Mouse (Mus musculus) kidney, postnatal 0 days (tissue): ENCODE results near the gene Tnpo1. TPM values are rescaled to one million over a fixed set of nuclear protein-coding genes. Genes with fewer than 3 reads are reported as not detected.

Experiments
- ATAC-seq: fragments of 200-750 bp; cut with Nextera tagmentation; replicated peaks from 2 replicates; pipeline ENCODE4 v1.8.0; 2017; ENCODE audit warnings: low read depth, moderate number of reproducible peaks, moderate TSS enrichment, moderate library complexity; ENCODE audit not compliant: low FRiP score
- DNase-seq: peaks from one replicate; pipeline ENCODE4 v3.0.0-alpha.2; 2016; ENCODE audit warnings: low spot score
- H3K27ac ChIP-seq: fragments of 300-500 bp; sonication (generic); 2 replicates; pipeline ENCODE4 v1.5.1; 2014; ENCODE audit warnings: mild to moderate bottlenecking
- H3K27me3 ChIP-seq: fragments of 300-500 bp; sonication (generic); 2 replicates; pipeline ENCODE4 v1.6.1; 2014; ENCODE audit warnings: low read length, mixed read lengths; ENCODE audit not compliant: insufficient read depth
- H3K36me3 ChIP-seq: fragments of 300-500 bp; sonication (generic); 2 replicates; pipeline ENCODE4 v1.6.1; 2014; ENCODE audit warnings: low read length, mixed read lengths; ENCODE audit not compliant: insufficient read depth
- H3K4me1 ChIP-seq: fragments of 300-500 bp; sonication (generic); replicated peaks from 2 replicates; pipeline ENCODE4 v1.6.1; 2014; ENCODE audit warnings: antibody characterized with exemption, low read length, mixed read lengths; ENCODE audit not compliant: insufficient read depth
- H3K4me2 ChIP-seq: fragments of 300-500 bp; sonication (generic); 2 replicates; pipeline ENCODE4 v1.6.1; 2014; ENCODE audit warnings: mild to moderate bottlenecking, low read length, moderate library complexity, mixed read lengths
- H3K4me3 ChIP-seq: fragments of 300-500 bp; sonication (generic); replicated peaks from 2 replicates; pipeline ENCODE4 v1.5.1; 2014; ENCODE audit warnings: low read depth, low read length
- H3K9ac ChIP-seq: fragments of 300-500 bp; sonication (generic); 2 replicates; pipeline ENCODE4 v1.6.1; 2014; ENCODE audit warnings: low read depth, low read length
- H3K9me3 ChIP-seq: fragments of 300-500 bp; sonication (generic); replicated peaks from 2 replicates; pipeline ENCODE4 v1.6.1; 2016; ENCODE audit warnings: low read length, inconsistent platforms, mixed read lengths
- CTCF ChIP-seq: IDR thresholded peaks from 2 replicates; pipeline ENCODE4 v1.5.1; 2016; ENCODE audit warnings: antibody characterized with exemption, low read depth, mild to moderate bottlenecking, moderate library complexity
- WGBS: fragments of 180-500 bp; shearing (Covaris S2); extraction: QIAGEN DNeasy Blood & Tissue Kit; methylation state at CpG from one replicate; pipeline ENCODE4 v1.1.7; 2014; 5-methylcytosine and 5-hydroxymethylcytosine counted together
- polyA plus RNA-seq: library from polyadenylated mRNA; unstranded; fragments of >200 nt; fragmentation: Nextera tagmentation; extraction: Ambion mirVana; gene quantifications from 2 replicates; pipeline ENCODE4 v1.2.1, GENCODE M21; 2015

Gene Tnpo1
- polyA plus RNA-seq, 1 experiment from 2014 or later: 37.8 TPM

- no peak for TF ChIP-seq CTCF
- Histone ChIP-seq H3K36me3 (peaks cover 19% of the 10 kb centered on the region), H3K4me3 (no peak overlapping the region), H3K9ac (no peak overlapping the region), H3K4me2 (no peak overlapping the region), H3K27ac (no peak overlapping the region), H3K9me3 (no peaks in the 10 kb centered on the region), H3K27me3 (no peaks in the 10 kb centered on the region), H3K4me1 (no peaks in the 10 kb centered on the region)
- ATAC-seq: no peak
- DNase-seq: no peak
- WGBS: 85% methylated on average over 3 of the region's 3 CpGs
Observed at GRCm38 (mm10) chr13:98802957-98803356, 123.2 kb downstream of the Tnpo1 start.

- Histone ChIP-seq H3K4me2 (no peak overlapping the region), H3K9me3 (no peaks in the 10 kb centered on the region), H3K36me3 (peaks cover 22% of the 10 kb centered on the region), H3K4me1 (no peaks in the 10 kb centered on the region), H3K27ac (no peak overlapping the region), H3K9ac (no peak overlapping the region), H3K27me3 (no peaks in the 10 kb centered on the region), H3K4me3 (no peak overlapping the region)
- TF ChIP-seq CTCF: no peak
- no peak for DNase-seq
- 98% methylated on average over 3 of the region's 3 CpGs for WGBS
- ATAC-seq: no peak
Observed at GRCm38 (mm10) chr13:98795511-98795910, 130.7 kb downstream of the Tnpo1 start.

- no peak for ATAC-seq
- WGBS: 97% methylated on average over 1 of the region's 1 CpGs
Observed at GRCm38 (mm10) chr13:98792864-98793263, 133.3 kb downstream of the Tnpo1 start.

GRCm38 (mm10) chr13:98791693-98792092, 134.5 kb downstream of the Tnpo1 start:
- Histone ChIP-seq H3K4me1 (no peaks in the 10 kb centered on the region), H3K27ac (no peak overlapping the region), H3K4me3 (no peak overlapping the region), H3K9me3 (no peaks in the 10 kb centered on the region), H3K27me3 (no peaks in the 10 kb centered on the region), H3K9ac (no peak overlapping the region), H3K4me2 (no peak overlapping the region), H3K36me3 (peaks cover 20% of the 10 kb centered on the region; the same call in 1 of the 2 replicates)
- ATAC-seq (no peak), DNase-seq (no peak)
- no peak for TF ChIP-seq CTCF
- WGBS: 92% methylated on average over 1 of the region's 1 CpGs

More at GRCm38 (mm10) chr13:98792864-98793263, 133.3 kb downstream of the Tnpo1 start:
- no peak overlapping the region for H3K9ac ChIP-seq
- no peak overlapping the region for H3K27ac ChIP-seq
- no peak overlapping the region for H3K4me2 ChIP-seq
- no peak overlapping the region for H3K4me3 ChIP-seq
- H3K36me3 ChIP-seq: peaks cover 16% of the 10 kb centered on the region
- H3K4me1 ChIP-seq: no peaks in the 10 kb centered on the region
- H3K27me3 ChIP-seq: no peaks in the 10 kb centered on the region
- DNase-seq: no peak
- H3K9me3 ChIP-seq: no peaks in the 10 kb centered on the region
- TF ChIP-seq CTCF: no peak

Other genes with a start within 250 kb of the Tnpo1 start
- 21.5 and 24.6 TPM in 2 replicates for gene Tmem171, start 231.6 kb downstream of the Tnpo1 start, polyA plus RNA-seq
- gene Fcho2, start 110.9 kb downstream of the Tnpo1 start, polyA plus RNA-seq: 33.0 and 33.5 TPM in 2 replicates
- gene 1700024P04Rik, start 58.2 kb upstream of the Tnpo1 start, polyA plus RNA-seq: not detected in 2 replicates